Mouse (Mus musculus) hindbrain, embryonic 11.5 days (tissue): ENCODE measurements around the gene Asrgl1. TPM values are rescaled to one million over a fixed set of nuclear protein-coding genes. Genes with fewer than 3 reads are reported as not detected.

Experiments used
- ATAC-seq: fragments of 200-750 bp; cut with Nextera tagmentation; 2 replicates; pipeline ENCODE4 v1.8.0; 2017; ENCODE audit warnings: mild to moderate bottlenecking, moderate TSS enrichment, moderate library complexity; ENCODE audit not compliant: low FRiP score
- DNase-seq: peaks from one replicate; pipeline ENCODE4 v3.0.0-alpha.2; 2015; ENCODE audit warnings: low spot score
- H3K27ac ChIP-seq: fragments of 300-500 bp; sonication (generic); 2 replicates; pipeline ENCODE4 v1.5.1; 2014; ENCODE audit warnings: mild to moderate bottlenecking, low read depth, low read length
- H3K27me3 ChIP-seq: fragments of 300-500 bp; sonication (generic); 2 replicates; pipeline ENCODE4 v1.6.1; 2014; ENCODE audit warnings: mild to moderate bottlenecking, low read length, moderate library complexity, mixed read lengths; ENCODE audit not compliant: control insufficient read depth, insufficient read depth
- H3K36me3 ChIP-seq: fragments of 300-500 bp; sonication (generic); 2 replicates; pipeline ENCODE4 v1.6.1; 2014; ENCODE audit warnings: mild to moderate bottlenecking, low read length, moderate library complexity, mixed read lengths; ENCODE audit not compliant: control insufficient read depth, insufficient read depth
- H3K4me1 ChIP-seq: fragments of 300-500 bp; sonication (generic); replicated peaks from 2 replicates; pipeline ENCODE4 v1.6.1; 2014; ENCODE audit warnings: low read length, mixed read lengths; ENCODE audit not compliant: control insufficient read depth, insufficient read depth
- H3K4me2 ChIP-seq: fragments of 300-500 bp; sonication (generic); replicated peaks from 2 replicates; pipeline ENCODE4 v1.6.1; 2014; ENCODE audit warnings: mild to moderate bottlenecking, low read depth, low read length
- H3K4me3 ChIP-seq: fragments of 300-500 bp; sonication (generic); 2 replicates; pipeline ENCODE4 v1.5.1; 2014; ENCODE audit warnings: low read depth, low read length
- H3K9ac ChIP-seq: fragments of 300-500 bp; sonication (generic); 2 replicates; pipeline ENCODE4 v1.6.1; 2014; ENCODE audit warnings: low read depth, low read length
- H3K9me3 ChIP-seq: fragments of 300-500 bp; sonication (generic); 2 replicates; pipeline ENCODE4 v1.6.1; 2016; ENCODE audit warnings: low read length; ENCODE audit not compliant: control insufficient read depth
- WGBS: fragments of 180-500 bp; shearing (Covaris S2); extraction: QIAGEN DNeasy Blood & Tissue Kit; methylation state at CpG from one replicate; pipeline ENCODE4 v1.1.7; 2014; 5-methylcytosine and 5-hydroxymethylcytosine counted together
- polyA plus RNA-seq: library from polyadenylated mRNA; unstranded; fragments of >200 nt; fragmentation: Nextera tagmentation; extraction: Ambion mirVana; gene quantifications from 2 replicates; pipeline ENCODE4 v1.2.1, GENCODE M21; 2014

Asrgl1 gene
- polyA plus RNA-seq, 1 experiment from 2014 or later = 15.6 TPM

DNA sequence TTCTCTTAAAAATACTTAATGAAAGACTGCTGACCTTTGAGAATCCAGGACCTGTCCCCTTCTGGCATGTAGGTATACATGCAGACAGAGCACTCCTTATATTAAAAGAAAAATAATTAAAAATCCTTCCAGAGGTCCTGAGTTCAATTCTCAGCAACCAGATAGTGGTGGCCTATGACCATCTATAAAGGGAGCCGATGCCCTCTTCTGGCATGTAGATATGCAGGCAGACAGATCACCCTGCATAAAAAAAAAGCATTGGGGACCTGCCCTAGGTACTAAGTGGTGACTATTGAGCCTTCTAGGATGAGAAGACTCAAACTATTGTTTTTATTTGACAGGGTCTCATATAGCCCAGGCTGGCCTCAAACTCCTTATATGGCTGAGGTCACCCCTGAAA is 26.9 kb downstream of the Asrgl1 start:
- WGBS = 91% methylated on average over 1 of the region's 1 CpGs
- DNase-seq = no peak
- Histone ChIP-seq H3K27ac (no peak overlapping the region), H3K27me3 (no peaks in the 10 kb centered on the region), H3K9ac (no peak overlapping the region), H3K36me3 (no peaks in the 10 kb centered on the region), H3K9me3 (no peaks in the 10 kb centered on the region), H3K4me2 (no peak overlapping the region), H3K4me3 (no peak overlapping the region), H3K4me1 (no peaks in the 10 kb centered on the region; the same call in 1 of the 2 replicates)
- ATAC-seq = no peak

DNA sequence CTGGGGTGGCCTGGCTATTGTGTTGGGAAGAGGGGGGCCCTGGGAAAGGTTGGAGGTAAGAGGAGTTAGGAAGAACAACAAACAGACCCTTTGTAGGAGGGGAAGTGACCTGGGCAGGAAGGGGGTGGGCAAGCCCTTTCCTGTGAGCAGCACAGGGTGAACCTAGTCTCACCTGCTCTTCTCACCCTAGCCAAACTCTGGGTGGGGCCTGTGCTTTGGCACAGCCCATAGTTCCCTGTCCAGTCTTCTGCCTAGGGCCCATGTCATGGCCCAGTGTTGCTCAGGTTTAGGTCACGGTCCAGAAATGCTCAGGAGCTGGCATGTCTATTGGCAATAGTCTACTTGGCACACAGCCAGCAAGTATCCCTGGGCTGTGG is 28.1 kb downstream of the Asrgl1 start:
- no peak overlapping the region for H3K4me3 ChIP-seq
- ATAC-seq (no peak), DNase-seq (no peak)
- no peaks in the 10 kb centered on the region; the same call in 1 of the 2 replicates for H3K4me1 ChIP-seq
- no peak overlapping the region for H3K4me2 ChIP-seq
- H3K36me3 ChIP-seq = no peaks in the 10 kb centered on the region
- no peaks in the 10 kb centered on the region for H3K27me3 ChIP-seq
- H3K9ac ChIP-seq = no peak overlapping the region
- H3K9me3 ChIP-seq = no peaks in the 10 kb centered on the region
- WGBS = 82% methylated on average over 1 of the region's 1 CpGs
- H3K27ac ChIP-seq = no peak overlapping the region

DNA sequence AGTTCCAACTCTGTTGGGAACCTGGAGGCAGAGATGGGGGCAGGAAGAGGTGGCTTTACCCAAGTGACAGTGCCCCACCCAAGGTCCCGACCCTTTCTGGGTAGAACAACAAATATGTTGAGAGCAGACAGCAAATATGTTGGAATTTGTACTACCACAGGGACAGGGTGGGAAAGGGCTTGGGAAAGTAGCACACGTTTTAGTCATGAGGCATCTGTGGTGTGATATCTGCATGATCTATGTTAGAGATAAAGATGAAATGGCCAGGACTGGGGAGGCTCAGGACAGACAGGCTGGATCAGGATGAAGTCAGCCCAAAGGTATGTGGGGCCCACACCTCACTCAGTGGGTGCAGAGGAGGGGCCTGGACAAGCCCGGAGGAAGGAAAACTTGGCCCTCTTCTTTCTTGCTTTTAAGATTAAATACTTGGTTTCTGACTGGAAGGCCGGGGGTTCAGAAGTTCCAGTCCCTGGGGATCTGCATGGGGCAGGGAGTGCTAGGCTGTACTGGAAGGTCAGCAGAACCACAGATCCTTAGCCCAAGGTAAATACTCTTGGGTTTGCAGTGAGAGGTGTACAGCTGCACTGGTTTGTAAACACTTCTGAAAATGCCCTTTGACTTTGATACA is 28.6 kb downstream of the Asrgl1 start:
- Histone ChIP-seq H3K27me3 (no peaks in the 10 kb centered on the region), H3K36me3 (no peaks in the 10 kb centered on the region), H3K4me3 (no peak overlapping the region), H3K4me2 (no peak overlapping the region), H3K27ac (no peak overlapping the region), H3K9me3 (no peaks in the 10 kb centered on the region), H3K4me1 (no peaks in the 10 kb centered on the region; the same call in 1 of the 2 replicates), H3K9ac (no peak overlapping the region)
- ATAC-seq = no peak
- DNase-seq = no peak
- 51% methylated on average over 4 of the region's 4 CpGs for WGBS

DNA sequence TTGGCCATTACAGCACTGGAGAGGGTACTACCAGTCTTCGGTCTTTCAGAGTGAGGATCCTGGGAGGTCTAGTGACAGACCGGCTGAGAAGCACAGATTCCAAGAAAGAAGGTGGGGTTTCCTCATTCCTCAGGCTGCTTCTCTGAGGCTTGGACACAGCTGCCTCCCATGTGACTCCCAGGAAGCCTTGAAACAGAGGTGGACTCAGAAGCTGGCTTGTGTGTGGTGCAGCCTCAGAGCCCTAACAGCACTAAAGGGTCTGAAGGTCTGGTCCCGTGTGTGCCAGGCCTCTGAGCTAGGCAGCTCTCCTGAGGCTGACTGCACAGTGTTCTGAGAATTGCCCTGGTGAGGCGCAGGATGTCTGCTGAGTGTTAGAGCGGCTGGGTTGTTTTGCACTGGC is 29.3 kb downstream of the Asrgl1 start:
- Histone ChIP-seq H3K36me3 (no peaks in the 10 kb centered on the region), H3K4me2 (no peak overlapping the region), H3K4me1 (no peaks in the 10 kb centered on the region; the same call in 1 of the 2 replicates), H3K9ac (no peak overlapping the region), H3K4me3 (no peak overlapping the region), H3K27ac (no peak overlapping the region), H3K9me3 (no peaks in the 10 kb centered on the region), H3K27me3 (no peaks in the 10 kb centered on the region)
- WGBS = 76% methylated on average over 5 of the region's 5 CpGs
- no peak for DNase-seq
- no peak for ATAC-seq

DNA sequence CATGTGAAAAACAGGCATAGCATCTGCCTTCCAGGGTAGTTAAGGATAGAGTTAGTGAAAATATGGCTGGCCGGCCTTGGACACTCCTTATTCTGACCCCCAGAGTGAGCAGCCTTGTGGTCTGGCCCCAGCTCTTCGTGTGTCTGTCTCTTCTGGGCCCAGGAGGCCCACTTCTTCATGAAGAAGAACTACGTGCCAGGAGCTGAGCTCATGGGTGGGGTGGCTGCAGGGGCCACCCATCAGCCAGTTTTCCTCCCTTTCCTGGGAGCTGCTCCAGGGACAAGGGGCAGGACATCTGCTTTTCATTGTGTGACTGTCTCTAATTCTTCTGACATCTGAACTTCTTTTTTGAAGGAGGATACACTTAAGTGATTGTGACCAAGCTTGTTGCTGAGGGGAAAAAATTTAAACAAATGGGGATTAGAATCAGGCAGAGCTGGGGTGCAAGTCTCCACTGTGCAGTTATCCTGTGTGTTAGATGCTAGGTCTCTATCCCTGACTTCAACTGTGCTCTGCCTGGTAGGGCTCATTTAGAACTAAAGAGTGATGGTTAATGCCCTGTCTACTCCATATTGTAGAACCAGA is 30.2 kb downstream of the Asrgl1 start:
- DNase-seq = no peak
- 76% methylated on average over 3 of the region's 3 CpGs for WGBS
- Histone ChIP-seq H3K9ac (no peak overlapping the region), H3K9me3 (no peaks in the 10 kb centered on the region), H3K27me3 (no peaks in the 10 kb centered on the region), H3K4me2 (no peak overlapping the region), H3K36me3 (no peaks in the 10 kb centered on the region), H3K4me3 (no peak overlapping the region), H3K4me1 (no peaks in the 10 kb centered on the region; the same call in 1 of the 2 replicates), H3K27ac (no peak overlapping the region)
- ATAC-seq = no peak

DNA sequence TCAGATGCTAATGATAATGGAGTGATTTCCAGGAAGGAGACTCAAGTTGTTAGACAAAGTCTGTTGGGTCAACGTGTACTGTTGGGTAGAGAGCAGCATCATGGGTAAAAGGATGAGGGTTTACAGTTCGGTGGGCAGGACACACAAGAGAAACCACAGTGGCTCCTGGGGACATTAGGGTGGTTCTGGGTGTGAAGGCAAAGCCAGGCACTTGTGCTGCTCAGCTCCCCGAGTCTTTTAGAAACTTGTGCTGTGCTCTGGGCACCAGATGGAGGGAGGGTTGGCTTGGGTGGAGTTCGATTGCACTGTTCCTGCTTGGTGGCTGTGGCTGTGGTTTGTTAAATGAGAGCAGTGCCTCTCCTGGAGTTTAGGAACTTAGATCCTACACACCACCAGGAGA is 31.4 kb downstream of the Asrgl1 start:
- DNase-seq (no peak), ATAC-seq (no peak)
- Histone ChIP-seq H3K4me1 (no peaks in the 10 kb centered on the region; the same call in 1 of the 2 replicates), H3K4me2 (no peak overlapping the region), H3K9me3 (no peaks in the 10 kb centered on the region), H3K36me3 (no peaks in the 10 kb centered on the region), H3K4me3 (no peak overlapping the region), H3K9ac (no peak overlapping the region), H3K27me3 (no peaks in the 10 kb centered on the region), H3K27ac (no peak overlapping the region)
- WGBS = 88% methylated on average over 4 of the region's 4 CpGs

DNA sequence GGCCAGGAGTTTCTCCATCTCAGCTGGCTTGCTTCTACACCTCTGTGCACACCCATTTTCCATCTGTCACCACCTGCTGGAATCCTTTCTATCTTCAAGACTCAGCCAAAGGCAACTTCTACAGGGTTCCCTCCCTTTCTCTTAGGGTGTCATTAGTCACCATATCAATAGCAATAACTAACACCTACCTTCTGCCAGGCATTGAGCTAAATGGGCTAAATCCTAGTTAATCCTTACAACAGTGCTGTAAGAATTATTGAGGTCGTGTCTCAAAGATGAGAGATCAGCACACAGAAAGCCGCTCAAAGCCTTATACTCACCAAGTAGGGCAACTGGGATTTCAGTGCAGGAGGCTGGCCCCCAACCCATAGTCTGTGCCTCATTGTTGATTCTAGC is 34.4 kb downstream of the Asrgl1 start:
- 92% methylated on average over 2 of the region's 2 CpGs for WGBS
- Histone ChIP-seq H3K27me3 (no peaks in the 10 kb centered on the region), H3K4me3 (no peak overlapping the region), H3K4me1 (no peaks in the 10 kb centered on the region; the same call in 1 of the 2 replicates), H3K9me3 (no peaks in the 10 kb centered on the region), H3K27ac (no peak overlapping the region), H3K36me3 (no peaks in the 10 kb centered on the region), H3K4me2 (no peak overlapping the region), H3K9ac (no peak overlapping the region)
- no peak for DNase-seq
- no peak for ATAC-seq

DNA sequence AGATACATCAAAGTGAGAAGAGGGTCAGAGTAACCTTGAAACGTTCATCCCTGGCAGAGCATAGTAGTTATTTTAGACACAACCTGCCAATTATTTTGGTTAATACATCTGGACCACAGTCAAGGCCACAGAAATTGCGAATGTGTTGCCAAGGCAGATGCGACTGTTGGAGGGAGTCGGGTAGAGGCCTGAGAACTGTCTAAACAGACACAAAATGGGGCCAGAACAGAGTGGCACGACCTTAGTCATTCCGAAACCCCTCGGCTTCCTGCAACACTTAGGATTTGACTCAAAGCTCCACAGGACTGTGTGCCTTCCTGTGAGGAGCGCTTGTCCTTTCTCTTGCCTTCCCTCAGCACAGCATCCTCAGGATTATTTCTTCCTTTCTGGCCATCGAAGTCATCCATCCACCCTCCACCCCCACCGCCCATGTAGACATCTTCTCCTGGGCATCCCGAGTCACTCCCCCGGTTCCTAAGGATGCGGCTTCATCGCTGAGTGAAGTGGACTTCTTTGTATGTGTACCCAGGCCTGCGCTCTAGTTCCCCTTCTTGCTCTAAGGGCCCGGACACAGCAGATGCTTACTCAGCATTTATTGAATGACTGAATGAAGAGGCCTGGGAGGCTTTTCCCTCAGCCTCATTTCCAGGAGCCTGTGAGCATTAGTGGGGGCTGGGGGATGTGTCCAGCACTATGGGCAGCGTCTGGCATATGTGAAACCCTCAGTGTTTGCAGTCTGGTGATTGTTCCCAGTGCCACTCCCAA is 35.0 kb downstream of the Asrgl1 start:
- ATAC-seq = no peak
- no peak overlapping the region for H3K9ac ChIP-seq

More for the DNA sequence above, 35.0 kb downstream of the Asrgl1 start:
- H3K9me3 ChIP-seq = no peaks in the 10 kb centered on the region
- no peaks in the 10 kb centered on the region; the same call in 1 of the 2 replicates for H3K4me1 ChIP-seq
- H3K4me2 ChIP-seq = no peak overlapping the region
- WGBS = 88% methylated on average over 17 of the region's 17 CpGs
- no peak for DNase-seq
- no peaks in the 10 kb centered on the region for H3K27me3 ChIP-seq
- no peak overlapping the region for H3K27ac ChIP-seq
- H3K36me3 ChIP-seq = no peaks in the 10 kb centered on the region
- H3K4me3 ChIP-seq = no peak overlapping the region
